ENCODE assay signal across 15 mouse cellular contexts in genomic region chr5:36923826-36924700, GRCm38 (mm10). TPM values are rescaled to one million over a fixed set of nuclear protein-coding genes. Genes with fewer than 3 reads are reported as not detected.
A peak's percentile ranks its signal among the peaks of the same experiment; 100 is the strongest.
DNase-seq lines count a peak whose midpoint lies in the region; ATAC-seq and TF ChIP-seq lines count a peak whose summit lies in the region.
"Had no signal": no experiment of that assay in that cellular context is flagged by ENCODE, and none has a peak within 500 bp of the region (broad histone marks: within the 10 kb centered on the region; RNA-seq: fewer than 3 reads in every experiment).

No protein-coding gene starts in this region.

- TF ChIP-seq EP300 in heart, adult 2 months (IDR thresholded peaks at IDR 0.05; ENCODE audit: insufficient read depth, low read depth, low read length), result no peak

- DNase-seq in forebrain, embryonic 14.5 days (ENCODE audit: low spot score), result no peak
- no peak for DNase-seq in forebrain, embryonic 10.5 days (ENCODE audit: extremely low spot score, low spot score)
- peak; percentile 54 for DNase-seq in left cerebral cortex, postnatal 4 days
- DNase-seq in left cerebral cortex, postnatal 36 days (ENCODE audit: low spot score in 2 of 2), result no peak
- peak; percentile 50 to 60 for DNase-seq in heart, adult 2 months
- peak; percentile 7 for DNase-seq in heart, postnatal 25 days (ENCODE audit: low spot score)
- no peak for DNase-seq in c-Kit-positive CD71-positive TER-119-positive erythroid progenitor cells, embryonic 14.5 days (ENCODE audit: low spot score)
- DNase-seq in adrenal gland, postnatal 36 days, result no peak
- DNase-seq: adrenal gland, adult 2 months; B cell, adult 2 months; kidney, postnatal 4 days; thymus, postnatal 14 days had no signal

- WGBS in forebrain, embryonic 14.5 days, result 49% methylated on average over 11 of the region's 11 CpGs
- 61% methylated on average over 11 of the region's 11 CpGs for WGBS in forebrain, embryonic 10.5 days
- WGBS in heart, adult 2 months, result 16% methylated on average over 11 of the region's 11 CpGs

- 0 out of 2 replicates have a peak overlapping the region, but pooled peaks have one; percentile 5 for H3K27ac ChIP-seq in forebrain, embryonic 14.5 days (ENCODE audit: low read depth, low read length)
- no peak overlapping the region for H3K27ac ChIP-seq in forebrain, embryonic 10.5 days
- peak overlapping the region; percentile 84 for H3K27ac ChIP-seq in heart, adult 2 months
- H3K27ac ChIP-seq: embryonic facial prominence, embryonic 10.5 days; lung, embryonic 15.5 days; midbrain, embryonic 10.5 days had no signal

- H3K4me3 ChIP-seq in forebrain, embryonic 14.5 days (ENCODE audit: low read depth, low read length), result no peak overlapping the region
- no peak overlapping the region for H3K4me3 ChIP-seq in forebrain, embryonic 10.5 days
- H3K4me3 ChIP-seq in heart, adult 2 months, result no peak overlapping the region
- H3K4me3 ChIP-seq: embryonic facial prominence, embryonic 10.5 days; lung, embryonic 15.5 days; midbrain, embryonic 10.5 days had no signal

- H3K79me2 ChIP-seq in heart, adult 2 months (replicated peaks; ENCODE audit: control insufficient read depth, insufficient read depth, low read length), result no peaks in the 10 kb centered on the region

- intact Hi-C loops in left cerebral cortex, postnatal 4 days (cut with DNase I), result no loop called here
- intact Hi-C loops in left cerebral cortex, postnatal 36 days (cut with DNase I), result loop anchor here (5.0 kb wide), 2 partner anchors 52 to 87 kb away; no protein-coding TSS in a partner anchor
- intact Hi-C loops in heart, adult 2 months (cut with DNase I), result no loop called here
- intact Hi-C loops in heart, postnatal 25 days (cut with DNase I), result loop anchor here (2.0 kb wide), 1 partner anchor 87 kb away; no protein-coding TSS in a partner anchor

- no peaks in the 10 kb centered on the region for H3K9me3 ChIP-seq in forebrain, embryonic 14.5 days (replicated peaks; ENCODE audit: control insufficient read depth, low read length)
- no peaks in the 10 kb centered on the region for H3K9me3 ChIP-seq in forebrain, embryonic 10.5 days
- H3K9me3 ChIP-seq: embryonic facial prominence, embryonic 10.5 days; lung, embryonic 15.5 days; midbrain, embryonic 10.5 days had no signal

- no peak for TF ChIP-seq POLR2A in heart, adult 2 months (IDR thresholded peaks at IDR 0.05; ENCODE audit: insufficient read depth, low read depth, low read length)

- no peak overlapping the region; the same call in 1 of the 2 replicates for H3K9ac ChIP-seq in forebrain, embryonic 14.5 days (ENCODE audit: low read length)
- 0 out of 2 replicates have a peak overlapping the region, but pooled peaks have one; percentile 34 for H3K9ac ChIP-seq in heart, adult 2 months (ENCODE audit: low read depth, low read length)
- H3K9ac ChIP-seq: lung, embryonic 15.5 days had no signal

- H3K36me3 ChIP-seq in forebrain, embryonic 14.5 days (ENCODE audit: control insufficient read depth, insufficient read depth, low read length), result no peaks in the 10 kb centered on the region
- no peaks in the 10 kb centered on the region for H3K36me3 ChIP-seq in forebrain, embryonic 10.5 days (replicated peaks)
- no peaks in the 10 kb centered on the region for H3K36me3 ChIP-seq in heart, adult 2 months (ENCODE audit: control insufficient read depth, insufficient read depth, low read length)
- H3K36me3 ChIP-seq: embryonic facial prominence, embryonic 10.5 days; lung, embryonic 15.5 days; midbrain, embryonic 10.5 days had no signal

- no peak for ATAC-seq in forebrain, embryonic 14.5 days

- TF ChIP-seq CTCF in heart, adult 2 months (IDR thresholded peaks at IDR 0.05), result no peak

- no peaks in the 10 kb centered on the region; the same call in 1 of the 2 replicates for H3K4me1 ChIP-seq in forebrain, embryonic 14.5 days (ENCODE audit: control insufficient read depth, insufficient read depth, low read length)
- peaks cover 6% of the 10 kb centered on the region; the same call in 1 of the 2 replicates for H3K4me1 ChIP-seq in forebrain, embryonic 10.5 days
- peaks cover 2% of the 10 kb centered on the region; the same call in 1 of the 2 replicates for H3K4me1 ChIP-seq in heart, adult 2 months (ENCODE audit: control insufficient read depth, insufficient read depth, low read length)
- H3K4me1 ChIP-seq: lung, embryonic 15.5 days had no signal

- H3K27me3 ChIP-seq in forebrain, embryonic 14.5 days (replicated peaks; ENCODE audit: control insufficient read depth, insufficient read depth, low read length), result no peaks in the 10 kb centered on the region
- no peaks in the 10 kb centered on the region for H3K27me3 ChIP-seq in forebrain, embryonic 10.5 days (ENCODE audit: poor library complexity, severe bottlenecking)
- H3K27me3 ChIP-seq in heart, adult 2 months (ENCODE audit: control insufficient read depth, insufficient read depth, low read length), result no peaks in the 10 kb centered on the region
- H3K27me3 ChIP-seq: lung, embryonic 15.5 days had no signal

- no peak overlapping the region for H3K4me2 ChIP-seq in forebrain, embryonic 14.5 days (ENCODE audit: low read length)
- H3K4me2 ChIP-seq: lung, embryonic 15.5 days had no signal

RNA-seq across cellular contexts. Expression of gene Ppp2r2c, which starts 55.8 kb away (rescaled TPM):
- polyA plus RNA-seq in forebrain, embryonic 14.5 days (2014; fragmentation: Nextera tagmentation; extraction: Ambion mirVana), result 17.1 and 23.4 TPM in 2 replicates
- polyA plus RNA-seq in forebrain, embryonic 10.5 days (2016; fragmentation: Nextera tagmentation; extraction: Ambion mirVana), result 0.68 and 0.78 TPM in 2 replicates
- total RNA-seq in left cerebral cortex, postnatal 4 days (2021), result 100 to 1,000 TPM; 271 to 272 TPM
- total RNA-seq in left cerebral cortex, postnatal 36 days (2021), result 100 to 1,000 TPM; 464 to 526 TPM
- under 1 TPM; 0.78 to 0.96 TPM for total RNA-seq in heart, adult 2 months (2021)
- 0.06 and 0.12 TPM in 2 replicates for polyA plus RNA-seq in heart, adult 2 months (2012; rRNA removed)
- under 1 TPM; 0.17 to 0.18 TPM for total RNA-seq in heart, postnatal 25 days (2021)
- 1 to 10 TPM; 4.0 to 6.6 TPM for total RNA-seq in adrenal gland, postnatal 36 days (2021)

Comparison
In these comparisons a context has a peak if more than half of its experiments do, and no peak if none do; other contexts are left out.
1. DNase-seq: peak in left cerebral cortex, postnatal 4 days (single experiment), heart, adult 2 months (2 of 2) and heart, postnatal 25 days (single experiment); none in forebrain, embryonic 14.5 days (single experiment), forebrain, embryonic 10.5 days (single experiment), left cerebral cortex, postnatal 36 days (0 of 2), c-Kit-positive CD71-positive TER-119-positive erythroid progenitor cells, embryonic 14.5 days (single experiment) and adrenal gland, postnatal 36 days (0 of 2).
2. intact Hi-C loops: an anchor here in left cerebral cortex, postnatal 36 days (5.0 kb wide) and heart, postnatal 25 days (2.0 kb wide); none called in left cerebral cortex, postnatal 4 days and heart, adult 2 months.
3. RNA of gene Ppp2r2c, which starts 55.8 kb away (total RNA-seq): 464 to 526 TPM in left cerebral cortex, postnatal 36 days and 271 to 272 TPM in left cerebral cortex, postnatal 4 days; 4.0 to 6.6 TPM in adrenal gland, postnatal 36 days, 0.78 to 0.96 TPM in heart, adult 2 months and 0.17 to 0.18 TPM in heart, postnatal 25 days; every median in the first group is over 10 times any median in the second.